Mouse (Mus musculus): ENCODE data around the gene Cacng8. TPM values are rescaled to one million over a fixed set of nuclear protein-coding genes. Genes with fewer than 3 reads are reported as not detected.
A peak's percentile ranks its signal among the peaks of the same experiment; 100 is the strongest.

Cacng8 gene
- total RNA-seq (2021), result 1 to 10 TPM; 2.5 to 3.3 TPM
- long read RNA-seq, experiment 1, partial matches to known transcripts, result 0 of 1 reads
- long read RNA-seq, experiment 1, other reads (novel, unspliced or antisense), result 1 of 1 reads
- long read RNA-seq, experiment 2, partial matches to known transcripts, result 0 of 1 reads
- long read RNA-seq, experiment 2, other reads (novel, unspliced or antisense), result 1 of 1 reads

DNA sequence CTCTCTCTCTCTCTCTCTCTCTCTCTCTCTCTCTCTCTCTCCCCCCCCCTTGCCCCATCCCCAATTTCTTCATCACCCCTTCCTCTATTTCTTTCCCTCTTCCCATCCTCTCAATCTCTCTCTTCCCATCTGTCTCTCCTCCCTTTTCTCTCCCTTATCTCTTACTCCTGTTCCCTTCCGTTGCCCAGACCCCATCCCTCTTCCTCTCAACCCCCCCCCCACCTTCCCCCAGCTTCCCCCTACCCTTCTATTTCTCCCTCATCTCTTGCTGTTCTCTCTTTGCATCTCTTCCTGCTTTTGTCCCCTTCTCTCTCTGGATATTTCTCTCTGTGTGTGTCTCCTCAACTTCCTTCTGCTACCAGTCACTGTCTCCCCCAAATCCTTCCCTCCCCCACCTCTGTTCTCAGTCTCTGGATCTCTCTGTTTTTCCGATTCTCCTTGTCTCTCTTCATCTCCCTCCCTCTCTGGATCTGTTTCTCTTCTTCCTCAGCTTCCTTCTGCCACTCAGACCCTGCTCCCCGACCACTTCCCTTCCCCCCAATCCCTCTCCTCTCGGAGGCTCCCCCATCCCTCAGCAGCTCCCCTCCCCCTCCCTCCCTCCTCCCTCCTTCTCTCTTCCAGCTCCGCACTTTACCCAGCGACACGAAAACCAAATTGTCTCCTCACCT is at the start of gene Cacng8:
Gene Cacng8, plus strand, starts transcription at position 271 of the 668 bp plus-strand sequence.
- no peak for DNase-seq

GRCm38 (mm10) chr7:3343861-3344260 is 46.6 kb upstream of the Cacng8 start:
- DNase-seq, result no peak

GRCm38 (mm10) chr7:3345301-3345700 is 45.2 kb upstream of the Cacng8 start:
- DNase-seq, result no peak

GRCm38 (mm10) chr7:3347366-3348287 is 42.9 kb upstream of the Cacng8 start:
- DNase-seq, result no peak

DNA sequence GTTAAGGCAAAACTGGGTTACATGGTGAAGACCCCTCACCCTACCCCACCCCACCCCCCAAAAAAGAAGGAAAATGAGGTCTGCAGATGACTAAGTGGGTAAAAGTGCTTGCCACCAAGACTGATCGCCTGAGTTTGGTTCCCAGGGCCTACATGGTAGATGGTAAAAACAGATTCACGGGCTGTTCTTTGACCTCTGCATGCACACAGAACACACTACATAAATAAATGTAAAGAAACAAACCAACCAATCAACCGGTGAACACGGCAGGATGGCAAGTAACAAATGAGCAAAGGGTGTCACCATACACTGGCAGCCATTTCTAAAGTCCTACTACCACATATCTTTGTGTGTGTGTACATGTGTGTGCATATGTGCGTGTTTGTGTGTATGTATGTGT is 42.2 kb upstream of the Cacng8 start:
- no peak for DNase-seq

- DNase-seq, result no peak
These were observed 40.7 kb upstream of the Cacng8 start for GRCm38 (mm10) chr7:3349775-3350174.

DNA sequence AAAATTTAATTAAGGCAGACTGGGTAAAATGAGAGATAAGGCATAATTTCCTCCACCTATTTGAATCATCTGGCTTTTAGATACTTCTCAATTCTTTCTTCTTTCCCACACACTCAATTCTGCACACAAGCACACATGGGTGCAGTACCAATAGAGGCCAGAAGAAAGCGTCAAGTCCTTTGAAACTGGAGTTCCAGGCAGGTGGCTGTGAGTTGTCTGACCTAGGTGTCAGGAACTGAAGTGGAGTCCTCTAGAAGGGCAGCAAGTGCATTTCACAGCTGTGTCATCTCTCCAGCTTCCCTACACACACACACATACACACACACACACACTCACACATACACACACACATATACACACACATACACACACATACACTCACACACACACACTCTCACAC is 38.9 kb upstream of the Cacng8 start:
- no peak for DNase-seq

DNA sequence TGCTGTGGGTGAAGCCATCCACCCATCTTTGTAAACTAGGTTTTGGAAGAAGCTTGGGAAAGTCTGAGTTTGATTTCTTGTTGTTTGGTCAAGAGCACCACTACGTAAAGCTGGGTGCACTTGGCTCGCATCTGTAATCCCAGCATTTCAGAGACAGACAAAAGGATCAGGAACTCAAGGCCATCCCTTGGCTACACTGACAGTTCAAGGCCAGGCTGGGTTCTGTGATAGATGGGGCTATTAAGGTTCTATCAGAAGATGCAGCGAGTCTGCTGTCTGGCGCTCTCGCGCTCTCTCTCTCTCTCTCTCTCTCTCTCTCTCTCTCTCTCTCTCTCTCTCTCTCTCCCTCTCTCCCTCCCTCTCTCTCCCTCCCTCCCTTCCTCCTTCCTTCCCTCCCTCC is 35.6 kb upstream of the Cacng8 start:
- peak; percentile 30 for DNase-seq

DNA sequence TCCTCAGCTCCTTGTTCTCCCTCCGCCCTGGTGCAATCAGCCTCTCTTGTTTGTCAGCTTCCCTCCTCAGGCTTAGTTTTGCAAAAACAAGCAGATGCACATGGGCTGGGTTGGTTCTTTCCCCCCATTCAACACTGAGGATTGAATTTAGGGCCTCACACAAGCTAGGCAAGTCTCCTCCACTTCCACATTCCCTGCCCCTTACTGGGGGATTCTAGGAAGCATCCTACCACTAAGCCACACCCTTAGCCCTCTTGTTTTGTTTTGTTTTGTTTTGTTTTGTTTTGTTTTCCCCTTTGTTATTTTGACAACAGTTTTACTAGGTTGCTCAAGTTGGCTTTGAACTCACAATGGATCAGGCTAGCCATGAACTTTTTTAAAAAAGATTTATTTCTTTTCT is 29.8 kb upstream of the Cacng8 start:
- DNase-seq, result no peak

- DNase-seq, result no peak
These were observed 24.8 kb upstream of the Cacng8 start for GRCm38 (mm10) chr7:3365547-3366279.

GRCm38 (mm10) chr7:3366705-3367516 is 23.6 kb upstream of the Cacng8 start:
- peak; percentile 37 for DNase-seq

GRCm38 (mm10) chr7:3367569-3367968 is 22.9 kb upstream of the Cacng8 start:
- no peak for DNase-seq

DNA sequence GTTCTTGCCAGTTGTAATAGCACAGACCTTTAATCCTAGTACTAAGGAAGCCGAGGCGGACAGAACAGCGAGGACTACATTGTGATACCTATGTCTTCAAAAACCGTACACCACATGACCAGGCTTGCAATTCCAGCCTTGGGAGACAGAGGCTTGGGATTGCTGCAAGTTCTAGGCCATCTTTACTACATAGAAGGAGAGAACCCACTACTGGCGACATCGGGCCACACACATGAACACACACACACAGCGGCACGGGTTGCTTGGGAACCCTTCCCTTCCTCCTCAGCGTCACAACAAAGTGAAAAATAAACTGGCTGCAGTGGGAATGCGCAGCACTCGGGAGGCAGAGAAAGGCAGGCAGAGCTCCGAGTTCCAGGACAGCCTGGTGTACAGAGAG is 22.2 kb upstream of the Cacng8 start:
- DNase-seq, result no peak

DNA sequence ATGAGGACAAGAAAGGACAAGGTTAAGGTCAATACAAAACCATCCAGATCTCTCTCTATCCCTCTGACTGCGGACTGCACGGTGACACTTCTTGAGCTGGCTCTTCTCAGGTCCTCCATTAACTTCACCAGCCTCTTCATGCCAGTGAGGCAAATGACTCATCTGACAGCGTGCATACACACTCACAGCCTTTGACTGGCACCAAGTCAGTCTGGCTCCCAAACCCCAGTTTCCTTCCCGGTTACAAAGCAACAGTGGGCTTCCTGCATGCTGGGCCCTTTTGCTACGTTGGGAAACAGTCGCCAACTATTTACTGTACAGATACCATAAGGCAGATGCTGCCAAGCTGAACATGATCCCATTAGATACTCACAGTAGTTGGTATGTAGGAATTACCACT is 21.3 kb upstream of the Cacng8 start:
- DNase-seq, result no peak

DNA sequence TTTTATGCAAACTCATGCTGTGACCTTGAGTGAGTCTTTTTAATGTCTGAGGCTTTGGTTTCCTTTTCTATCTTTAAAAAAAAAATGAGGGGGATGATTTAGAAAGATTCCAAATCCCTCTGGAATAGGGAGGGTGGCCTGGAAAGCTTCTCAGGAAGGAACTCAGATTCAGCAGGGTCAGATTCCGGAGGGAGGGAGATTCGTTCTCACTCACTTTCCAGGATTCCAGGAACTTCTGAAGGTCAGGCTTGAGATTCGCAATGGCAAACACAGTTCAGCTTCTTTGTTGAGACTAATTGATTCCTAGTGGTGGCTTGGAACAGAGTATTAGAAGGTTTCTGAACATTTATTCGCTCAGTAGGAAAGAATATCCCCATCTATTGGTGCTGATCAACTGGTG is 20.1 kb upstream of the Cacng8 start:
- DNase-seq, result no peak

- no peak for DNase-seq
These were observed 18.1 kb upstream of the Cacng8 start for GRCm38 (mm10) chr7:3372376-3372775.

GRCm38 (mm10) chr7:3373754-3374153 is 16.7 kb upstream of the Cacng8 start:
- no peak for DNase-seq

GRCm38 (mm10) chr7:3376831-3377230 is 13.7 kb upstream of the Cacng8 start:
- peak; percentile 86 for DNase-seq

DNA sequence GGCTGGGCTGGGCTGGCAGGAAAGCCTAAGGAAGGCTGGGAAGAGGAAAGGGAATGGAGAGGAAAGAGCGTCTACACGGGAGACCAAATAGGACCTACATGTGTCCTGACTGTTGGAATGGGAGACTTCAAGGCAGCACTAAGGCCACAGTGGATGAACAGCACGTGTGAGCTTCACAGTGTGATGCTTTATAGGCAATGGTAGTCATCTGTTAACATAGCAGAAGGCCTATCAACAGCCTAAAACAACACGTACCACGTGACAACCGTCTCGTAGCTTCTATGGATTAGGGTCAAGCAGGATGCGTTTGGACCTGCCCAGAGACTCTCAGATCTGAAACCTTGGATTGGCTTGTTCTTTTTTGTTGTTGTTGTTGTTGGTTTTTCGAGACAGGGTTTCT is 8.4 kb upstream of the Cacng8 start:
- no peak for DNase-seq

- DNase-seq, result no peak
These were observed 5.6 kb upstream of the Cacng8 start for GRCm38 (mm10) chr7:3384807-3385319.

DNA sequence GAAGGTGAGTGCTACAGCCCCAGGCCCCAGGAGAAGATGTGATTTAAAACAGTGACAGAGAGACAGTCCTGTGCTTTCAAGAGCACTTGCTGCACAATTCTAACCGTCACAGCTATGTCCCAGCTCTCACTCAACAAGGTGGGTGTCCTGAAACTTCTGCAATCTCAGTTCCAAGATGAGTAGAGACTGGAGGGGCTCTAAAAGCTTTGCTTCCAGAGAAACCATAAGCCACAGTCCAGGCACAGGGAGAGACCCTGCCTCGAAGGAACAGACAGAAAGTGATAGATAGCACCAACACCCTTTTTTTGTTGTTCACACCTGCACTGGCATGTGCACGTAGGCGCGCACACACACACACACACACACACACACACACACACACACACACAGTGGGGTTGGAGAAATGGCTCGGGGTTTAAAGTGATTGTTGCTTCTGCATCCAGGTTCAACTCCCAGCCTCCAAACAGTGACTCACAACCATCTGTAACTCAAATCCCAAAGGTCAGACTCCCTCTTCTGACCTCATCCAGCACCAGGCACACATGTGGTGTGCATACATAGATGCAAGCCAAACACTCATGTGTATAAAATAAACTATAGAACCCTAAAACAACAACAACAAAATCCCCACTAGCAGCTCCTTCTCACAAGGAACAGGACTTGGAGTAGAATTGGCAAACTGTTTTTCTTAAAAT is 4.3 kb upstream of the Cacng8 start:
- DNase-seq, result no peak
